9 mouse cellular contexts compared by ENCODE assay signal in the genomic region with DNA sequence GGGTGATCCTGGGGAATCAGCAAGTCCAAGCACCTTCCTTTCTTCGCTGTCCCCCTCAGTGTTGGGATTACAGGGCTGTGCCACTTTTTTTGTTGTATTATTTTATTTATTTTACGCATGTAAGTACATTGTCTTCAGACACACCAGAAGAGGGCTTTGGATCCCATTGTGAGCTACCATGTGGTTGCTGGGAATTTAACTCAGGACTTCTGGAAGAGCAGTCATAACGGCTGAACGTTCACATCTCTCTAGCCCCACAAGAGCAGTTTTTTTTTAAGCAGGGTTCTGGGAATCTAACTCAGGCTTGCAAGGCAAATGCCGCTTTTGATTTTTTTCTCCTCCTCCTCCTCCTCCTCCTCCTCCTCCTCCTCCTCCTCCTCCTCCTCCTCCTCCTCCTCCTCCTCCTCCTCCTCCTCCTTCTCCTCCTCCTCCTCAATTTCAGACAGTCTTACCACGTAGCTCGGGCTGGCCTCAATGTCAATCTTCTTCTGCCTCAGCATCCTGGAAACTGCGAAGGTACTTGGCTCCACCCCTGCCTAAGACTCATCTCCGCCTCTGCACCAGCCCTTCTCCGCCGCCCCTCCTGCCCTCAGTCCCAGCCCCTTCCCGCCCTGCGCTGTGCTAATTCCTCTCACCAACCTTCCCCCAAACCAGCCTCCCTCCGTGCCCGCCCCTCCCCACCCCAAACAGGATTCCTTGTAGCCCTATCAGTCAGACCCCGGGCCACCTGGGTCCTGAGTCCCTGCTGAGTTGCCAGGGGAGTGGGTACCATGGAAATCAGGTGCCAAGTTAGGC. TPM values are rescaled to one million over a fixed set of nuclear protein-coding genes. Genes with fewer than 3 reads are reported as not detected.
A peak's percentile ranks its signal among the peaks of the same experiment; 100 is the strongest.
DNase-seq lines count a peak whose midpoint lies in the region; ATAC-seq and TF ChIP-seq lines count a peak whose summit lies in the region.
"Had no signal": no experiment of that assay in that cellular context is flagged by ENCODE, and none has a peak within 500 bp of the region (broad histone marks: within the 10 kb centered on the region; RNA-seq: fewer than 3 reads in every experiment).

No protein-coding gene starts in this region.

- no peaks in the 10 kb centered on the region for H3K36me3 ChIP-seq in heart, embryonic 10.5 days
- H3K36me3 ChIP-seq in E14TG2a.4 (ENCODE audit: insufficient read depth, low read length) = no peaks in the 10 kb centered on the region
- no peaks in the 10 kb centered on the region for H3K36me3 ChIP-seq in embryonic facial prominence, embryonic 15.5 days
- H3K36me3 ChIP-seq in limb, embryonic 12.5 days = no peaks in the 10 kb centered on the region
- H3K36me3 ChIP-seq: G1E had no signal

- no peak for ATAC-seq in embryonic facial prominence, embryonic 15.5 days (ENCODE audit: insufficient number of reproducible peaks, low FRiP score, low TSS enrichment, low read depth)
- ATAC-seq in limb, embryonic 12.5 days (ENCODE audit: insufficient number of reproducible peaks, insufficient read depth, low FRiP score, low TSS enrichment, low read depth) = no peak
- peak; percentile 23; the same call in 1 of the 2 replicates for ATAC-seq in neutrophil, adult 5-6 weeks (ENCODE audit: extremely low read depth, insufficient number of reproducible peaks, low FRiP score, poor library complexity, severe bottlenecking)

- DNase-seq in heart, embryonic 10.5 days (ENCODE audit: low spot score) = no peak
- DNase-seq in heart, postnatal 36 days = no peak
- DNase-seq in left cerebral cortex, adult 9 months (ENCODE audit: low spot score in 2 of 2) = no peak
- no peak for DNase-seq in natural killer cell, adult 2 months (ENCODE audit: low spot score in 2 of 2)

- no peak overlapping the region for H3K9ac ChIP-seq in embryonic facial prominence, embryonic 15.5 days
- peak overlapping the region; percentile 42; the same call in 1 of the 2 replicates for H3K9ac ChIP-seq in limb, embryonic 12.5 days (replicated peaks)

- TF ChIP-seq CTCF in E14TG2a.4 (conservative IDR thresholded peaks at IDR 0.05; ENCODE audit: low read length) = no peak

- no peak overlapping the region; the same call in 1 of the 2 replicates for H3K27ac ChIP-seq in heart, embryonic 10.5 days
- H3K27ac ChIP-seq in embryonic facial prominence, embryonic 15.5 days (replicated peaks) = no peak overlapping the region
- H3K27ac ChIP-seq in limb, embryonic 12.5 days = no peak overlapping the region

- H3K9me3 ChIP-seq in heart, embryonic 10.5 days = no peaks in the 10 kb centered on the region
- no peaks in the 10 kb centered on the region for H3K9me3 ChIP-seq in E14TG2a.4 (ENCODE audit: low read length)
- no peaks in the 10 kb centered on the region for H3K9me3 ChIP-seq in embryonic facial prominence, embryonic 15.5 days (replicated peaks)
- no peaks in the 10 kb centered on the region for H3K9me3 ChIP-seq in limb, embryonic 12.5 days
- H3K9me3 ChIP-seq: G1E had no signal

- intact Hi-C loops in heart, postnatal 36 days (cut with DNase I) = no loop called here

- peaks cover 20% of the 10 kb centered on the region for H3K4me1 ChIP-seq in heart, embryonic 10.5 days
- peaks cover 45% of the 10 kb centered on the region for H3K4me1 ChIP-seq in E14TG2a.4 (replicated peaks; ENCODE audit: low read depth, low read length)
- H3K4me1 ChIP-seq in embryonic facial prominence, embryonic 15.5 days = peaks cover 19% of the 10 kb centered on the region
- H3K4me1 ChIP-seq in limb, embryonic 12.5 days (replicated peaks) = peaks cover 12% of the 10 kb centered on the region; the same call in 1 of the 2 replicates

- peak overlapping the region; percentile 53 for H3K4me3 ChIP-seq in heart, embryonic 10.5 days
- H3K4me3 ChIP-seq in E14TG2a.4 (replicated peaks; ENCODE audit: low read length) = peak overlapping the region; percentile 68
- H3K4me3 ChIP-seq in embryonic facial prominence, embryonic 15.5 days (replicated peaks) = peak overlapping the region; percentile 31
- peak overlapping the region; percentile 26 for H3K4me3 ChIP-seq in limb, embryonic 12.5 days (replicated peaks)

- H3K4me2 ChIP-seq in embryonic facial prominence, embryonic 15.5 days (replicated peaks) = peak overlapping the region; percentile 54
- peak overlapping the region; percentile 60 for H3K4me2 ChIP-seq in limb, embryonic 12.5 days

- 6% methylated on average over 16 of the region's 16 CpGs for WGBS in heart, embryonic 10.5 days
- 2% methylated on average over 15 of the region's 16 CpGs for WGBS in embryonic facial prominence, embryonic 15.5 days
- WGBS in limb, embryonic 12.5 days = 5% methylated on average over 16 of the region's 16 CpGs

- H3K27me3 ChIP-seq in heart, embryonic 10.5 days (ENCODE audit: insufficient read depth, poor library complexity, severe bottlenecking) = peaks cover 68% of the 10 kb centered on the region
- H3K27me3 ChIP-seq in E14TG2a.4 (ENCODE audit: insufficient read depth, low read length) = peaks cover 10% of the 10 kb centered on the region; the same call in 1 of the 2 replicates
- H3K27me3 ChIP-seq in embryonic facial prominence, embryonic 15.5 days = peaks cover 32% of the 10 kb centered on the region
- H3K27me3 ChIP-seq in limb, embryonic 12.5 days = peaks cover 66% of the 10 kb centered on the region

RNA-seq across cellular contexts. Expression of gene Fcho1, which starts 3.5 kb away (rescaled TPM):
- 2.0 and 3.1 TPM in 2 replicates for polyA plus RNA-seq in heart, embryonic 10.5 days (2016; fragmentation: Nextera tagmentation; extraction: Ambion mirVana)
- total RNA-seq in heart, postnatal 36 days (2021) = 1 to 10 TPM in 1 of 2 experiments, under 1 TPM in 1; 0.56 to 1.2 TPM
- polyA plus RNA-seq in embryonic facial prominence, embryonic 15.5 days (2015; fragmentation: Nextera tagmentation; extraction: Ambion mirVana) = 8.1 and 9.8 TPM in 2 replicates
- 5.5 and 6.0 TPM in 2 replicates for polyA plus RNA-seq in limb, embryonic 12.5 days (2016; fragmentation: Nextera tagmentation; extraction: Ambion mirVana)
- total RNA-seq in neutrophil, adult 5-6 weeks (2017) = 78.8 and 80.4 TPM in 2 replicates

RNA-seq across cellular contexts. Expression of gene B3gnt3, which starts 27.4 kb away (rescaled TPM):
- polyA plus RNA-seq in heart, embryonic 10.5 days (2016; fragmentation: Nextera tagmentation; extraction: Ambion mirVana) = 1.6 and 2.9 TPM in 2 replicates
- 1 to 10 TPM; 6.5 to 7.5 TPM for total RNA-seq in heart, postnatal 36 days (2021)
- 1.1 and 1.4 TPM in 2 replicates for polyA plus RNA-seq in embryonic facial prominence, embryonic 15.5 days (2015; fragmentation: Nextera tagmentation; extraction: Ambion mirVana)
- 0.70 and 1.1 TPM in 2 replicates for polyA plus RNA-seq in limb, embryonic 12.5 days (2016; fragmentation: Nextera tagmentation; extraction: Ambion mirVana)
- total RNA-seq in neutrophil, adult 5-6 weeks (2017) = 0.58 and 0.86 TPM in 2 replicates
- polyA plus RNA-seq: G1E had no signal

RNA-seq across cellular contexts. Expression of gene Insl3, which starts 40.0 kb away (rescaled TPM):
- polyA plus RNA-seq in heart, embryonic 10.5 days (2016; fragmentation: Nextera tagmentation; extraction: Ambion mirVana) = 0.99 and 1.5 TPM in 2 replicates
- 1 to 10 TPM; 3.8 to 4.7 TPM for total RNA-seq in heart, postnatal 36 days (2021)
- 1.1 TPM in 2 replicates for polyA plus RNA-seq in embryonic facial prominence, embryonic 15.5 days (2015; fragmentation: Nextera tagmentation; extraction: Ambion mirVana)
- polyA plus RNA-seq in limb, embryonic 12.5 days (2016; fragmentation: Nextera tagmentation; extraction: Ambion mirVana) = 0.54 and 0.64 TPM in 2 replicates
- 4.5 and 10.0 TPM in 2 replicates for total RNA-seq in neutrophil, adult 5-6 weeks (2017)

RNA-seq across cellular contexts. Expression of gene Jak3, which starts 52.9 kb away (rescaled TPM):
- 6.7 and 9.7 TPM in 2 replicates for polyA plus RNA-seq in heart, embryonic 10.5 days (2016; fragmentation: Nextera tagmentation; extraction: Ambion mirVana)
- 1 to 10 TPM; 8.2 to 8.6 TPM for total RNA-seq in heart, postnatal 36 days (2021)
- polyA plus RNA-seq in embryonic facial prominence, embryonic 15.5 days (2015; fragmentation: Nextera tagmentation; extraction: Ambion mirVana) = 5.3 and 6.3 TPM in 2 replicates
- polyA plus RNA-seq in limb, embryonic 12.5 days (2016; fragmentation: Nextera tagmentation; extraction: Ambion mirVana) = 3.8 and 4.4 TPM in 2 replicates
- 19.0 and 25.7 TPM in 2 replicates for total RNA-seq in neutrophil, adult 5-6 weeks (2017)

RNA-seq across cellular contexts. Expression of gene Unc13a, which starts 57.5 kb away (rescaled TPM):
- 0.31 and 0.48 TPM in 2 replicates for polyA plus RNA-seq in heart, embryonic 10.5 days (2016; fragmentation: Nextera tagmentation; extraction: Ambion mirVana)
- total RNA-seq in heart, postnatal 36 days (2021) = under 1 TPM; 0.49 to 0.64 TPM
- 1.2 and 2.0 TPM in 2 replicates for polyA plus RNA-seq in embryonic facial prominence, embryonic 15.5 days (2015; fragmentation: Nextera tagmentation; extraction: Ambion mirVana)
- 0.60 and 0.86 TPM in 2 replicates for polyA plus RNA-seq in limb, embryonic 12.5 days (2016; fragmentation: Nextera tagmentation; extraction: Ambion mirVana)
- total RNA-seq in neutrophil, adult 5-6 weeks (2017) = 0.12 TPM in 2 replicates
